Mouse (Mus musculus) skeletal muscle tissue, adult 2 months (tissue): ENCODE data around the gene Ganc.

ENCODE experiments used
- DNase-seq: peaks from one replicate; pipeline ENCODE4 v3.0.0-alpha.2; 2012; ENCODE audit warnings: low read depth, low spot score

The Ganc gene

GRCm38 (mm10) chr2:120501136-120501918, 97.6 kb downstream of the Ganc start:
- DNase-seq, result no peak

GRCm38 (mm10) chr2:120501931-120502604, 98.4 kb downstream of the Ganc start:
- no peak for DNase-seq

- DNase-seq, result no peak
Measured at GRCm38 (mm10) chr2:120502605-120502990, 98.9 kb downstream of the Ganc start.

- no peak for DNase-seq
Measured at GRCm38 (mm10) chr2:120503094-120503493, 99.4 kb downstream of the Ganc start.

- DNase-seq, result no peak
Measured at GRCm38 (mm10) chr2:120503992-120504391, 100.3 kb downstream of the Ganc start.
